Mouse (Mus musculus) thymus, adult 2 months (tissue): ENCODE data around the gene Adamtsl5.
A peak's percentile ranks its signal among the peaks of the same experiment; 100 is the strongest.

ENCODE experiments used
- CTCF ChIP-seq: fragments of 200-500 bp; IDR thresholded peaks from 2 replicates; pipeline ENCODE4 v1.5.1; 2012; ENCODE audit warnings: mild to moderate bottlenecking, control low read depth, low read length, moderate library complexity, borderline replicate concordance; ENCODE audit not compliant: control insufficient read depth, poor library complexity, insufficient read depth; ENCODE audit errors: extremely low read depth
- POLR2A ChIP-seq: fragments of 200-500 bp; IDR thresholded peaks from 2 replicates; pipeline ENCODE4 v1.6.1; 2012; ENCODE audit warnings: mild to moderate bottlenecking, low read length, control low read depth, moderate library complexity; ENCODE audit not compliant: control insufficient read depth, poor library complexity, insufficient read depth; ENCODE audit errors: extremely low read depth

DNA sequence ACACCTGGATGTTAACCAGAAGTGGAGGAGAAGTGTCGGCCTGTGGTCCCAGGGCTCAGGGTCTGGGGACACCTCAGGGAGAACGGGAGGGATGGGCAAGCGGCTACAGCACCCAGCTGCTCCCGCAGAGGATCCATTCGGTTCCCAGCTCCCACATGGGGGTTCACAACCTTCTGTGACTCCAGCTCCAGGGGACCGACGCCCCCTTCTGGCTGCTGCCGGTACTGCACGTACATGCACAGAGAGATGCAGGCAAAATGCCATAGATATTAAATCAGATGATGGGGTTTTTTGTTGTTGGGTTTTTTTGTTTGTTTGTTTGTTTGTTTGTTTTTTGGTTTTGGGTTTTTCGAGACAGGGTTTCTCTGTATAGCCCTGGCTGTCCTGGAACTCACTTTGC lies 29.5 kb upstream of the Adamtsl5 start:
- TF ChIP-seq CTCF (peak; percentile 86; the same call in 1 of the 2 replicates), POLR2A (no peak)
